Mouse (Mus musculus) CH12.LX (cell line): Measurements from ENCODE around the gene Arpp21.

Experiments
- CHD1 ChIP-seq: IDR thresholded peaks from 2 replicates; pipeline ENCODE4 v1.6.1; 2012; ENCODE audit warnings: low read depth, low read length, improper control_type of control experiment, inconsistent platforms
- CHD2 ChIP-seq: IDR thresholded peaks from 2 replicates; pipeline ENCODE4 v1.6.1; 2011; ENCODE audit warnings: low read length, improper control_type of control experiment
- CTCF ChIP-seq, 2 experiments: IDR thresholded peaks in 1 of 2; conservative IDR thresholded peaks in 1 of 2; 2 replicates each; pipeline ENCODE4 v1.5.1; 2011 to 2012; ENCODE audit warnings: low read depth in 2 of 2, low read length in 2 of 2, improper control_type of control experiment in 1 of 2, inconsistent platforms in 1 of 2, mild to moderate bottlenecking in 1 of 2, moderate library complexity in 1 of 2
- EP300 ChIP-seq: IDR thresholded peaks from 2 replicates; pipeline ENCODE4 v1.6.1; 2011; ENCODE audit warnings: low read length, improper control_type of control experiment
- MAZ ChIP-seq: IDR thresholded peaks from 2 replicates; pipeline ENCODE4 v1.6.1; 2012; ENCODE audit warnings: low read depth, mild to moderate bottlenecking, inconsistent platforms, low read length, improper control_type of control experiment, moderate library complexity
- MYC ChIP-seq: IDR thresholded peaks from 2 replicates; pipeline ENCODE4 v1.6.1; 2011; ENCODE audit warnings: low read depth, mild to moderate bottlenecking, improper control_type of control experiment, low read length
- POLR2A ChIP-seq: IDR thresholded peaks from 2 replicates; pipeline ENCODE4 v1.6.1; 2011; ENCODE audit warnings: low read depth, mild to moderate bottlenecking, improper control_type of control experiment, low read length
- POLR2AphosphoS2 ChIP-seq: IDR thresholded peaks from 2 replicates; pipeline ENCODE4 v1.6.1; 2011; ENCODE audit warnings: low read depth, low read length, improper control_type of control experiment
- RCOR1 ChIP-seq: conservative IDR thresholded peaks from 2 replicates; pipeline ENCODE4 v1.6.1; 2012; ENCODE audit warnings: low read depth, mild to moderate bottlenecking, inconsistent platforms, low read length, improper control_type of control experiment
- ZMIZ1 ChIP-seq: IDR thresholded peaks from 2 replicates; pipeline ENCODE4 v1.6.1; 2012; ENCODE audit warnings: low read depth, mild to moderate bottlenecking, inconsistent platforms, low read length, improper control_type of control experiment

GRCm38 (mm10) chr9:112152762-112153161 is 83.0 kb downstream of the Arpp21 start:
- TF ChIP-seq CTCF (conservative IDR thresholded peaks at IDR 0.05 in 1 of 2, IDR thresholded peaks at IDR 0.05 in 1 of 2; ENCODE audit: low read depth in 2 of 2, low read length in 2 of 2) = no peak
- no peak for TF ChIP-seq POLR2A
- TF ChIP-seq CHD1 = no peak
- no peak for TF ChIP-seq ZMIZ1
- TF ChIP-seq RCOR1 = no peak
- TF ChIP-seq CHD2 = no peak
- TF ChIP-seq MAZ = no peak
- TF ChIP-seq EP300 = no peak
- TF ChIP-seq MYC = no peak
- TF ChIP-seq POLR2AphosphoS2 = no peak
